In the genomic region with DNA sequence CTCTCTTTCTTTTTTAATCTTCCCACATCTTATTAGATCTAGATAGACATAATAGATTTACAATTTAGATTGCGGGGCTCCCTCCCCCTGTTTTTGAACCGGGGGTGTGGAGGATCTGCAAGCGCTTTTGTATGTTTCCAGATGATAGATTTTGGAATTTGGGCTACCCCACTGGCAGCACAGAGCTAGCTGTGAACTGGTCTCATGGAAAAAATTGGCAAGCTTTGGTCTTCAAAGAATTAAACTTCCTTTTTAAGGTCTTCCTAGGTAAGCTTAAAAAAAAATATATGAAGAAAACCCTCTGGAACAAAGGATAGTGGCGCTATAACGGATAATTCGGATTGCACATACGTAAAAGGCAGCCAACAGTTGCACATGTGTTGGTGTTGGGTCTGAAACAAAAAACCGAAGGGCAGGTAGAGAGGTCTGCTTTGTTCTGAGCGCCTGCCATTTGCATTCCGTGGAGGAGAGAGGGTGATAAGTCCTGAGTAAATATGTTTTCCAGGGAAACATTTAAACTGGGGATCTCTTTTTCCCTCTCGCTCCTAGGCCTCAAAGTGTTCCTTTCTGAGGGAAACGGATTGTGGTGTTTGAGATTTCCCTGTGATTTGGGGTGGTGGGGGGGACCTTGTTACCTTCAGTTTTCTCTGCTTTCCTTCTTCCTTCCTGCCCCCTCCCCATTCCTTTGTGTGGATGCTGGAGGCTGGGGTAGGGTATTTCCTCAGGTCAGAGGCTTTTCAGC, we compare ENCODE assay signal across 16 mouse cellular contexts.
DNase-seq lines count a peak whose midpoint lies in the region; ATAC-seq lines count a peak whose summit lies in the region.
"Had no signal": no experiment of that assay in that cellular context is flagged by ENCODE, and none has a peak within 500 bp of the region (broad histone marks: within the 10 kb centered on the region; RNA-seq: fewer than 3 reads in every experiment).

No protein-coding gene starts in this region.

- no peak overlapping the region for H3K4me3 ChIP-seq in forebrain, embryonic 12.5 days (replicated peaks)
- no peak overlapping the region; the same call in 1 of the 2 replicates for H3K4me3 ChIP-seq in hindbrain, embryonic 16.5 days (ENCODE audit: low read length)
- H3K4me3 ChIP-seq in midbrain, embryonic 16.5 days (ENCODE audit: low read depth, low read length): peak overlapping the region; percentile 15; the same call in 1 of the 2 replicates
- H3K4me3 ChIP-seq: liver, embryonic 15.5 days had no signal

- peak overlapping the region; percentile 22; the same call in 1 of the 2 replicates for H3K9ac ChIP-seq in forebrain, embryonic 12.5 days
- peak overlapping the region; percentile 45 for H3K9ac ChIP-seq in hindbrain, embryonic 16.5 days (ENCODE audit: low read depth, low read length)
- H3K9ac ChIP-seq in midbrain, embryonic 16.5 days (ENCODE audit: low read depth, low read length): 0 out of 2 replicates have a peak overlapping the region, but pooled peaks have one; percentile 16
- H3K9ac ChIP-seq: liver, embryonic 15.5 days had no signal

- DNase-seq in cerebellum, postnatal 36 days: peak; percentile 32 to 55
- DNase-seq in cerebellum, adult 9-11 months: no peak
- no peak for DNase-seq in frontal cortex, postnatal 10 days (ENCODE audit: low spot score in 2 of 2)
- DNase-seq in right cerebral cortex, postnatal 25 days: no peak
- DNase-seq in heart, postnatal 4 days: no peak
- DNase-seq: adrenal gland, postnatal 36 days; heart, adult 18-20 months; heart, postnatal 10 days; kidney, postnatal 25 days; left cerebral cortex, postnatal 4 days; spleen, adult 18-20 months had no signal

- no peak for ATAC-seq in forebrain, embryonic 12.5 days (ENCODE audit: low FRiP score)
- ATAC-seq in hindbrain, embryonic 16.5 days: no peak
- peak; percentile 49; the same call in 1 of the 2 replicates for ATAC-seq in midbrain, embryonic 16.5 days
- ATAC-seq: intestine, postnatal 0 days had no signal

- H3K4me2 ChIP-seq in forebrain, embryonic 12.5 days: peak overlapping the region; percentile 15
- H3K4me2 ChIP-seq in hindbrain, embryonic 16.5 days (ENCODE audit: low read length): peak overlapping the region; percentile 34
- peak overlapping the region; percentile 14 for H3K4me2 ChIP-seq in midbrain, embryonic 16.5 days (ENCODE audit: low read length)
- H3K4me2 ChIP-seq: liver, embryonic 15.5 days had no signal

- H3K4me1 ChIP-seq in forebrain, embryonic 12.5 days: peaks cover 29% of the 10 kb centered on the region
- H3K4me1 ChIP-seq in hindbrain, embryonic 16.5 days (ENCODE audit: control insufficient read depth, insufficient read depth, low read depth, low read length): peaks cover 3% of the 10 kb centered on the region
- H3K4me1 ChIP-seq in midbrain, embryonic 16.5 days (ENCODE audit: control insufficient read depth, insufficient read depth, low read length): peaks cover 8% of the 10 kb centered on the region
- H3K4me1 ChIP-seq: liver, embryonic 15.5 days had no signal

- 21% methylated on average over 12 of the region's 12 CpGs for WGBS in forebrain, embryonic 12.5 days
- WGBS in hindbrain, embryonic 16.5 days: 41% methylated on average over 12 of the region's 12 CpGs
- WGBS in midbrain, embryonic 16.5 days: 20% methylated on average over 12 of the region's 12 CpGs

- H3K27ac ChIP-seq in forebrain, embryonic 12.5 days: peak overlapping the region; percentile 74
- peak overlapping the region; percentile 66 for H3K27ac ChIP-seq in hindbrain, embryonic 16.5 days (ENCODE audit: low read depth, low read length)
- peak overlapping the region; percentile 79 for H3K27ac ChIP-seq in midbrain, embryonic 16.5 days (ENCODE audit: low read length)
- H3K27ac ChIP-seq: liver, embryonic 15.5 days had no signal

- no peaks in the 10 kb centered on the region for H3K36me3 ChIP-seq in forebrain, embryonic 12.5 days (replicated peaks)
- H3K36me3 ChIP-seq in hindbrain, embryonic 16.5 days (ENCODE audit: control insufficient read depth, insufficient read depth, low read length): no peaks in the 10 kb centered on the region
- no peaks in the 10 kb centered on the region for H3K36me3 ChIP-seq in midbrain, embryonic 16.5 days (ENCODE audit: control insufficient read depth, insufficient read depth, low read length)
- H3K36me3 ChIP-seq: liver, embryonic 15.5 days had no signal

- peaks cover 38% of the 10 kb centered on the region for H3K27me3 ChIP-seq in forebrain, embryonic 12.5 days
- H3K27me3 ChIP-seq in hindbrain, embryonic 16.5 days (replicated peaks; ENCODE audit: control insufficient read depth, insufficient read depth, low read length): peaks cover 6% of the 10 kb centered on the region
- peaks cover 53% of the 10 kb centered on the region for H3K27me3 ChIP-seq in midbrain, embryonic 16.5 days (ENCODE audit: control insufficient read depth, insufficient read depth, low read depth, low read length)

- H3K9me3 ChIP-seq in forebrain, embryonic 12.5 days: no peaks in the 10 kb centered on the region
- no peaks in the 10 kb centered on the region for H3K9me3 ChIP-seq in hindbrain, embryonic 16.5 days (ENCODE audit: control insufficient read depth, low read length)
- no peaks in the 10 kb centered on the region for H3K9me3 ChIP-seq in midbrain, embryonic 16.5 days (replicated peaks; ENCODE audit: control insufficient read depth, low read length, poor library complexity, severe bottlenecking)
- H3K9me3 ChIP-seq: liver, embryonic 15.5 days had no signal

Comparison
In these comparisons a context has a peak if more than half of its experiments do, and no peak if none do; other contexts are left out.
1. DNase-seq: peak in cerebellum, postnatal 36 days (2 of 2); none in cerebellum, adult 9-11 months (single experiment), frontal cortex, postnatal 10 days (0 of 2), right cerebral cortex, postnatal 25 days (single experiment) and heart, postnatal 4 days (single experiment).
2. Peak in every context shown above with its lines, with median percentiles within 50 percentile points of each other: H3K27ac ChIP-seq, H3K4me2 ChIP-seq and H3K9ac ChIP-seq.